Comparison of ENCODE assay signal across 8 mouse cellular contexts in genomic region chr1:34751128-34751527, GRCm38 (mm10).
DNase-seq lines count a peak whose midpoint lies in the region; ATAC-seq and TF ChIP-seq lines count a peak whose summit lies in the region.

No protein-coding gene starts in this region.

- no peak overlapping the region for H3K27ac ChIP-seq in heart, postnatal 0 days (ENCODE audit: low read depth)
- H3K27ac ChIP-seq in hindbrain, postnatal 0 days: 0 out of 2 replicates have a peak overlapping the region, but pooled peaks have one; percentile 75
- H3K27ac ChIP-seq in neural tube, embryonic 13.5 days (replicated peaks): no peak overlapping the region

- peaks cover 6% of the 10 kb centered on the region; the same call in 1 of the 2 replicates for H3K4me1 ChIP-seq in heart, postnatal 0 days (ENCODE audit: control insufficient read depth, insufficient read depth)
- H3K4me1 ChIP-seq in hindbrain, postnatal 0 days (ENCODE audit: insufficient read depth, low read length): peaks cover 6% of the 10 kb centered on the region; the same call in 1 of the 2 replicates
- H3K4me1 ChIP-seq in neural tube, embryonic 13.5 days (replicated peaks): peaks cover 33% of the 10 kb centered on the region

- H3K9me3 ChIP-seq in heart, postnatal 0 days (replicated peaks; ENCODE audit: control insufficient read depth, low read length): no peaks in the 10 kb centered on the region
- no peaks in the 10 kb centered on the region for H3K9me3 ChIP-seq in hindbrain, postnatal 0 days (ENCODE audit: low read length)
- no peaks in the 10 kb centered on the region for H3K9me3 ChIP-seq in neural tube, embryonic 13.5 days

- 15% methylated on average over 6 of the region's 6 CpGs for WGBS in heart, postnatal 0 days
- 14% methylated on average over 5 of the region's 6 CpGs for WGBS in hindbrain, postnatal 0 days
- 3% methylated on average over 6 of the region's 6 CpGs for WGBS in neural tube, embryonic 13.5 days

- TF ChIP-seq CTCF in heart, postnatal 0 days (IDR thresholded peaks at IDR 0.05; ENCODE audit: low read depth): no peak
- TF ChIP-seq CTCF in hindbrain, postnatal 0 days (IDR thresholded peaks at IDR 0.05; ENCODE audit: low read depth): no peak

- TF ChIP-seq EP300 in heart, postnatal 0 days (IDR thresholded peaks at IDR 0.05; ENCODE audit: low read depth): no peak

- DNase-seq in heart, postnatal 0 days (ENCODE audit: low spot score): no peak
- no peak for DNase-seq in heart, adult 9 months (ENCODE audit: low spot score in 2 of 2)
- peak; percentile 31 to 50 for DNase-seq in cerebellum, postnatal 25 days
- no peak for DNase-seq in hindbrain, postnatal 0 days (ENCODE audit: low spot score)
- no peak for DNase-seq in layer of hippocampus, postnatal 14 days (ENCODE audit: low spot score in 2 of 2)
- no peak for DNase-seq in spleen, adult 18-20 months
- DNase-seq in layer of hippocampus, postnatal 25 days (ENCODE audit: extremely low spot score in 1 of 2, low spot score in 1 of 2): no peak

- peak overlapping the region; percentile 55 for H3K4me3 ChIP-seq in heart, postnatal 0 days (ENCODE audit: low read depth, low read length)
- H3K4me3 ChIP-seq in hindbrain, postnatal 0 days (ENCODE audit: low read length): peak overlapping the region; percentile 75
- H3K4me3 ChIP-seq in neural tube, embryonic 13.5 days: peak overlapping the region; percentile 77

- peaks cover 47% of the 10 kb centered on the region for H3K27me3 ChIP-seq in heart, postnatal 0 days (ENCODE audit: control insufficient read depth, insufficient read depth, low read length)
- no peaks in the 10 kb centered on the region for H3K27me3 ChIP-seq in hindbrain, postnatal 0 days (ENCODE audit: insufficient read depth, low read length)
- H3K27me3 ChIP-seq in neural tube, embryonic 13.5 days: peaks cover 31% of the 10 kb centered on the region

- no peak for ATAC-seq in heart, postnatal 0 days (ENCODE audit: insufficient read depth, low read depth)
- ATAC-seq in hindbrain, postnatal 0 days: 0 out of 2 replicates have a peak, but pooled peaks have one; percentile 18
- ATAC-seq in neural tube, embryonic 13.5 days (ENCODE audit: low read depth): peak; percentile 54

- H3K9ac ChIP-seq in heart, postnatal 0 days (replicated peaks; ENCODE audit: low read depth, low read length): peak overlapping the region; percentile 26; the same call in 1 of the 2 replicates
- H3K9ac ChIP-seq in hindbrain, postnatal 0 days (replicated peaks; ENCODE audit: low read length): peak overlapping the region; percentile 88
- H3K9ac ChIP-seq in neural tube, embryonic 13.5 days: peak overlapping the region; percentile 87

- no peaks in the 10 kb centered on the region for H3K36me3 ChIP-seq in heart, postnatal 0 days (replicated peaks; ENCODE audit: control insufficient read depth, insufficient read depth, low read length)
- no peaks in the 10 kb centered on the region for H3K36me3 ChIP-seq in hindbrain, postnatal 0 days (ENCODE audit: insufficient read depth, low read length)
- H3K36me3 ChIP-seq in neural tube, embryonic 13.5 days: no peaks in the 10 kb centered on the region

- H3K4me2 ChIP-seq in heart, postnatal 0 days (ENCODE audit: low read depth, low read length): peak overlapping the region; percentile 97
- H3K4me2 ChIP-seq in hindbrain, postnatal 0 days (ENCODE audit: low read depth, low read length): peak overlapping the region; percentile 94
- peak overlapping the region; percentile 93 for H3K4me2 ChIP-seq in neural tube, embryonic 13.5 days

Comparison
In these comparisons a context has a peak if more than half of its experiments do, and no peak if none do; other contexts are left out.
1. DNase-seq: peak in cerebellum, postnatal 25 days (2 of 2); none in heart, postnatal 0 days (single experiment), heart, adult 9 months (0 of 2), hindbrain, postnatal 0 days (single experiment), layer of hippocampus, postnatal 14 days (0 of 2), spleen, adult 18-20 months (0 of 2) and layer of hippocampus, postnatal 25 days (0 of 2).
2. H3K9ac ChIP-seq: peak in every context shown above with its lines; median percentile 88 in hindbrain, postnatal 0 days; 87 in neural tube, embryonic 13.5 days; 26 in heart, postnatal 0 days.
3. Peak in every context shown above with its lines, with median percentiles within 50 percentile points of each other: H3K4me2 ChIP-seq and H3K4me3 ChIP-seq.